Mouse (Mus musculus) mesoderm, embryonic 11.5 days (tissue): ENCODE measurements around the gene Vps13d.
A peak's percentile ranks its signal among the peaks of the same experiment; 100 is the strongest.

Experiments used
- DNase-seq: peaks from one replicate; pipeline ENCODE4 v3.0.0-alpha.2; 2012; ENCODE audit warnings: low read depth, low spot score

Vps13d gene

DNA sequence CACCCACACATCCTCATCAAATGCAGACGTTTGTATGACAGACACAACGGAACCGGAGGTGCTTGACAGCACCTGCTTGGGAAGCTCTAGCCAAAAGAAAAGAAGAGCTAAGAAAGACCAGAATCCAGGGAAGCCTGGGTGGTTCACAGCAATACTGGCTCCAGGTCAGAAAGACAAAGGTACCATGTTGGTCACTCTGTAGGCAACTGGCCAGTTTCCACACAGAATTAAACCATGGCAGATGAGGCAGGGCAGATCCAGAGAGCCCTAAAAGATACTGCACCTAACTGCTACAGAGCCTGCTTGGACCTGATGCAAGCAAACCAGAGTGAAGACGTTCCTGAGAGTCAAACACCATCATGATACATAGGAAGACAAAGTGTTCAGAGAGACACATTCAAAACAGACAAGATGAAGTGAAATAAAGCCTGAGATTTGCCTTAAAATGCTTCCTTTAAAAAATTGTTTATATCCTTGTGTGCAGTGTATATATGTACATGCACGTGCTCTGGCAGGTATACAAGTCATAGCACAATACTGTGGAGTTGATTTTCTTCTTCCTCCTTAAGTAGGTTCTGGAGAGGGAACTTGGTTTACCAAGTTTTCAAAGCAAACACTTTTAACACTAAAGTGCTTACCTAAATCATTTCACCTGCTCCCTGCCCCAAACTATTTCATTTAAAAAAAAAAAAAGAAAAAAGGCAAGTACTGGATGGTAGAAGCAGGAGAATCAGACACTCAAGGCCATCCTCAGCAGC is 44.3 kb downstream of the Vps13d start:
- DNase-seq = no peak

DNA sequence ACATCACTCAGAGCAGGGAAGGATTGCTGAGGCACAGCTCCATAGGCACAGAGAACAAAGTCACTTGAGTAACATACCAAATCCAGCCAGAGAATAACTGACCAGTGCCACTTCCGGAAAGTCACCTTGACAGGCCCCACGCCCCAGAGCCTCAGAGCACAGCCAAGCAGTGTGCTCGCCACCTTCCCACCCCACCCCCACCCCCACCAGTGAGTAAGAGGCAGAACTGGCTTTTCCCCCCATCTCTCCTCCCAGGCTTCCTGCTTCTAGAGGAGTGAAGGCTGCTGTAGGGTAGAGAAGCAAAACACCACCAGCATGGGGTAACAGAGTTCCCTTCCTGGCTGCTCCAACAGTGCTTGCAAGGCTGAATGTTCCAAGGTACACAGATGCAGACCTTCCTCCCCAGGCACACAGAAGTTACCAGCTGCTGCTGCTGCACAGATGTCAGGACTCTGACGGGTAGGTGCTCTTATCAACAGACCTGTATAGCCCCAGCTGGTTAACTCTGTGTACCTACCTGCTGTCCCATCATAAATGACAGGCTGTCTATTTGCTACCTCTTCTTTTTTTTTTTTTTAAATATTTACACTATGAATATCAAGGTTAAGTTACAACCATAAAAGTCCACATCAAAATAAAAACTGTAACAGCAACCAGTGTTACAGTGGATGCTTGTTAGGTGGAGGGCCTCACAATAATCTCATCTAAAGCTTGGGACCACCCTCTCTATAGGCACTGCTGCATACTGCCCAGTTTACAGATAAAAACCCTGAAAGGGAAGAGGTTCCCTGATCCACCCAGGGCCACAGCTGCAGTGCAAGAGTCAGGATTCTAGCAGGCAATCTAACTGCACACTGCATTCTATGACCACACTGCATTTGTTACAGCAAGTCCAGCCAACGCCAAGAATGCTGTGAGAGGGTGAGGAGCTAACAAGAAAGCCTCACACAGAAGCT is 47.5 kb downstream of the Vps13d start:
- DNase-seq = no peak

DNA sequence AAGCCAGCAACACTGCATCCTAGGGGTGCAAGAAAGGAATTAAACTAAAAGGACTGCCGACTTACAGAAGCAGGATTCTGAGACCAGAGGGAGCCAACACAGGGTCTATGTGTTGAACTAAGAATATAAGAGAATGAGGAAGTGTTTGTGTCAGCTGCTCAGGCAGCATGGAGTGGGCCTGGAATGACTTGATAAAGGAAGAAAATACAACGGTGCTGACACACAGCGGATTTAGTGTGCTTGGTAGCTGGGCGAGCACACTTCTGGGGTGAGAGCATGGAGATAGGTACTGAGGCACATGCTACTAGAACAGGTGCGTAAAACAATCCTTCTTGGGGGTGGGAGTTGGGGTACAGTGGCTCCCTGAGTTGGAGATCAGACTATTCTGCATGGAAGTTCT is 51.3 kb downstream of the Vps13d start:
- no peak for DNase-seq

DNA sequence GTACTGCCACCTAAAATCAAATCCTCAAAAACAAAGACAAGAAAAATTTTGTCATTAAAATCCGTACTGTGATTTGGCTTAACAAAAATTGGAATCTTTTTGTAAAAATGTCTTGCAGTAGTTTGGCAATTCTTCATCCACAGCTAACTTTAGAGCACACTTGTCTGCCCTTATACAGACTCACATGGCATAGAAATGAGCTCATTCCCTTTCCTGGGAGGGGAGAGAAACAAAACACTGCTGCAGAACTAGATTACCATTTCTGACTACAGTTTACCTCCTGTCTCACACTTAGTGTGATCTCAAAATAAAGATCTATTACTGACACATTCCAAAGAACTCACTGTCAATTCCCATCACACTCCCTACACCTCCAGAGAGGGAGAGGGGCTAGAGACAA is 58.1 kb downstream of the Vps13d start:
- no peak for DNase-seq

DNA sequence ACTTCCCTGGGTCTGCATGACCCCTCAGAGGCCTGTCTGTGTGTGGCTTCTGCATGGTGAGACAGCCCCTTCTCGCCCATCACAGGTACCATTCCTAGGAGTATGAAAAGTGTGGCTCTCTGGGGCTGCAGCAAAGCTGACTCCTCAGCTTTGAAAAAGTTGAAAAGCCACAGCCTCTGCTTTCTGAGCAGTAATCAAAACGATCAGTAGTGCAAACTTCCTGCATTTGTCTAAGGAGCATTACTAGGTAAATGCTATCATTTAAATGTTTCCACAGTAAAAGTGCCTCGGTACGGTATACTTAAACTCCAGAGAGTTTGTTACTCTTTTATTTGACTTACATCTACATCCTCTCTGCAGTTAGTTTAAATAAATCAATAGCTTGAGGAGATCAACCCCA is 59.3 kb downstream of the Vps13d start:
- no peak for DNase-seq

DNA sequence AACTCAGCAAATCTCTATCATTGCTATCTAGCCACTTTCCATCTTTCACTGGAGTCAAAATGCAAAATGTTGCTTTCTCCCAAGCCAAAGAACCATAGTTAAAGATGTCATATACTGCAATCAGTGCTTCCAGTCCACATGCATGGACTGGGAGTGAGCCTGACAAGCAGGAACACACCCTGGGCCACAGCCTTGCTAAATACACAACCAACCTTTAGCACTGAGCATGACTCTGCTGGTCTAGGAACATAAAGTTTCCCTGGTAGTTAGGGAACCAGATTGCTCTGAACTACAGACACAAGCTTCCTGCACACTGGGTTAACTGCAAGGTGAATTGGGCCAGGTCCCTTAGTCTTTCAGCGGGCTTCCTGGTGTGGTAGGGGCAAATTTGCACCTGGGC is 64.0 kb downstream of the Vps13d start:
- no peak for DNase-seq

DNA sequence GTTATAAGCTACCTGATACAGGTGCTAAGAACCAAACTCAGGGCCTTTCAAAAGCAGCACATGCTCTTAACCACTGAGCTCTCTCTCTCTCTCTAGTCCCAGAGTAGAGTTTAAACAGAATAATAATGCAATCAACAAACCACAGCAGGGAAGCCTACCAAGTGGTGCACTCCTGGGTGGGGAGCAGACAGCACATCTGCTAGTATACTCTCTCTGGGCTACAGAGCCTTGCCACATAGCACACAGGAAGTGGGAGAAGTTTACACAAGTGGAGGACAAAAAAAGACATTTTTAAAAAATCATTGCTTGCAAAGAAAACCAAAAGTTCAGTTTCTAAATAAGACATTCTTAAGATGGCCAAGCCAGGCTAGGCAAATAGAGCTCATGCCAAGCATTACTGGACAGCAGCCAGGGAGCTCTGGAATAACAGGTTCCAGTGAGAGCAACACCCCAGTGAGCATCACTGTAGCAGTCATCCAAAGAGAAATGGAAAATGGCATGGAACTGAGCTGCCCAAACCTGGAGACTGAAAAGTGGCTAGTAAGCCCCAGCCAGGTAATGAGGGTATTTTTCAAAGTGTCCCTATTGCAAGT is 64.8 kb downstream of the Vps13d start:
- no peak for DNase-seq

DNA sequence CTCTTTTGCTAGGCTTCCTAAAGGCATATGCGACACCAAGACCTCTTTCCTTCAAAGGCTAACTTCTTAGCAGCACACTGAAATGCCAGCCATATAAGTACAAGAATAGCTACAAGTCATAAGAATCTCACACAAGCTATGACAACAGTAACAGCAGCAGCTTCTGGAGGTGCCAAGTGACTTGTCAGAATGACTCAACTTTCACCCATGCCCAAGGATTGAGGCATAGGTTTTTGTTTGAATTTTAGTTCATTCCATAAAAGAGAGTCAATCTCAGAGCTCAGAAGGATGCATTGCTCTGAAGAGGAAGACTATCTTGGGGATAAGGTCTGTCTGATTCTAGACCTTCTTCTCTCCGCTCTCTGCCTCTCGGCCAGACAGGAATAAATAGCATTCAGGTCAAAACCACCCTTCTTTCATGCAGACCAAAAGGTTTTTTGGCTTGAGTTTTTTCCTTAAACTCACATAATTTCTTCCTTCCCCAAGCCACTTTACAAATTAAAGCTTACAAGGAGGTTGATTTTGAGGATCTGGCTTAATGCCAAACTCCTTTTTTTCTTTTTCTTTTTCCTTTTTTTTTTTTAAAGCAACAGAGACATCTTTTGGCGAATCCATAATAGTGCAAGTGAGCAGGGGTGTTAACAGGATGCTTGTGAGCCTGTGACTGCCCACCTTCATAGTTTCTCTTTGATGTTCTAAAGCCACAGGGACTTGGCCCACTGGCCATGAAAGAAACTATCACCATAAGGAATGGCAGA is 69.2 kb downstream of the Vps13d start:
- no peak for DNase-seq

DNA sequence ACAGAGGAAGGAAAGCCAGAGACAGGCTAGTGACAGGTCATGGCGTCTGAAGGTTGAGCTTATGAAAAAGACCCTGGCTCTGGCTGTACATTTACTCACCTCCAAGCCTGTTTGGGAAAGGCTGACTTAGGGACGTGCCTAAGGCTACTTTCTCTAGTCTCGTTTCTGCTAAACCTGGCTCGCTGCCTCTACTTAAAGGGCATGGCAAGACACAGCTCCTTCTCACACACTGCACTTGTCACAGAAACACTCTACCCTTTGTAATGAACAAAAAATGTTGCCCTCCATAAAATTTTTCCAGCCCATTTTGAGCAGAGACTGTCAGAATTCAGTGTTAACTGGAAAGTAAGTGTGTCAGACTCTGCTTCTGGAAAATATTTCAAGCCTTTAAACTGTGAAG is 70.4 kb downstream of the Vps13d start:
- DNase-seq = no peak

DNA sequence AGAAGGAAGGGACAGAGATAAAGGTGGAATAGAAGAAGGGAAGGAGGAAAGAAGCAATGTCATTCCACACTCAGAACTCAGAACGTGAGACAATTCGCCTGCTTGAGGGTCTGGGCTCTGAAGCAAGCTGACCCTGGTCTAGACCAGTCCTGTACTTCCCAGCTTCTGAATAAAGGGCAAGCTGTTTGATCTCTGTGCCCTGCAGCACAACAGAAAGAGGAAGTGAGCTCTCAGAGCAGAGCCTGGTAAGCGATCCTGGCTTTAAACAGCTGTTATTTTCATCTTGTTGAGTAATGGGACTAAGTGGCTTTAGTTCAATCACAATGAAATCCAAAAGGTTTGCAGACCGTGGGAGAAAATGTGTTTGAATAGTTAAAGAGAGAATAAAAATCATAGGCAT is 83.2 kb downstream of the Vps13d start:
- peak; percentile 40 for DNase-seq

DNA sequence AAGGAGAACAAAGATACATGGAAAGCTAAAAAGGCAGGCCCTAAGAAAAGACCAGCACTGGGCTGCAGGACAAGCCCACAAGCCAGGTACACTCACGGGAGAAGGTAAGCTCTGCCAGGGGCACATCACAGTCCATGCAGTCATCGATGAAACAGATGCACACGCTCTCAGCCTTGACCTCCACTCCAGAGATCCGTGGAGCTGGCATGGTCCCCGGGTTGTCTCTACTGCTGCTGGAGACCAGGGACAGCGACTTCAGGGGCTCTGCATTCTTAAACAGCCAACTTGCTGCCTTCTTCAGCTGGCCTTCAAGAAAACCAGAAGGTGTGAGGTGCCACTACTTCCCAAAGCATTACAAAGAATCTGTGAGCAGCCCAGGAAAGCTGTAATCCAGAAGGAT is 84.1 kb downstream of the Vps13d start:
- DNase-seq = no peak

DNA sequence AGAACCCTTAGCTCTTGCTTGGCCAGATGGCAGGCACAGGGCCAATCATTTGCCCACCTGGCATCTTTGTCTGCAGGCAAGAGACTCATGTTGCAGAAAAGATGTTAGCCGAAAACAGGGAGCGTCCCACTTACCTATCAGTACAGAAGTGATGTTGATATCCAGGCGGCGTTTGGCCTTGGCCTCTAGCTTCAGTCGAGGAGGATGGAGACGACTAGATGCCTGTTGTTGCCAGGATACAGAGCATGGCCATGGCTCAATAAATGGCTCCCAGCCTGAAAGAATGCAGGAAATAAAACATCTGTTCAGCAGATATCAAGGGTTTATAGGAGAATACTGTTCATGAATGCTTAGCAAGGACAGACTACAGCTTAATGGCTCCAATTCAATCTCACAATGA is 88.0 kb downstream of the Vps13d start:
- DNase-seq = no peak

DNA sequence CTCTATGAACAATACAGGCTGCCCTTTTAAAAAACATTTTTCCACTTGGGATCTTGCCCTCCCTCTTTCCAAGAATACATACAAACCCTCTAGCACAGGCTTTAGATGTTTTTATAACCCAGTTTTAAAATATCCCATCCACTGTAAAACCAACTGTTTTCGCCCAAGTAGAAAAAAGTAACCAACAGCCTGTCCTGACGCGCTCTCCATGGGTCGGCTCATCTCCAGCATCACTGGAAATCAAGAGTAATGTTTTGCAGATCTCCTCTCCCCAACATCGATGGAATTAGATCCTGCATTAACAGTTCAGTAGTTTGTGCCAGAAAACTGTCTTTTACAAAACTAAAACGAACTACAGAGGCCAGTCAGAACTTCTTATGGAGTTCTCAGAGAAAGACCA is 89.5 kb downstream of the Vps13d start:
- no peak for DNase-seq

DNA sequence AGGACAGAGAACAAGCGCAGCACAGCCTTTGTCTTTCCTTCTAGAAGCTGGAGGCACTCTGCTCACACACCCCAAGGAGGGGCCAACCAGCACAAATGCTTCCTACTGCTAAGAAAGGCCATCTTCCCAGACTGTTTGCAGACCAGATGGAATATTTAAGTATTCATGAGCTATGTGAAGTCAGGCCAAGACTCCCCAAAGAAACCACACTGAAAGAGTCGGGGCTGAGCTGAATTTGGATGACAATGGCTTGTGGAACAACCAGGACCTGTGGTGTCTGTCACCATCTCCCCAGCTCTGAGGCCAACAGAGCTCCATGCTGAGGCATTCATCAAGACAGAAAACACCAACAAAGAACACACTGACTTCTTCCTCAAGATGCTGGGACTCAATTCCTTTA is 89.9 kb downstream of the Vps13d start:
- peak; percentile 20 for DNase-seq

DNA sequence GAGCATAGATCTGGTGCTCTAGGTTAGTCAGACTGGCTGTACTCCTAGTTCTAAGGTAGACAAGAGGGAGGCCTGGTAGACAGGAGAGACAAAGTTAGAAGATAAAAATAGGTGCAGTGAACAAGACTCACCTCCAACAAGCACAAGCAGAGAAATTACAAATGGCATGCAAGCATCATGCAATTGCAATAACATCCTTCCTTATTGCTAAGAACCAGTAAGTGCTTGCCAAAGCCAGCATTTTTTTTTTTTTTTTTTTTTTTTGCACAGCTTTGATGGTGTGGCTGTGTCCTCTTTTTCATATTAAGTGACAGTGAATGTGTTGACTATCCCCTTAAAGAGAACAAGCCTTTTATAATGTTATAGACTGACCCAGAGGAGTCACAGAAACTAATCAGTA is 91.2 kb downstream of the Vps13d start:
- no peak for DNase-seq

DNA sequence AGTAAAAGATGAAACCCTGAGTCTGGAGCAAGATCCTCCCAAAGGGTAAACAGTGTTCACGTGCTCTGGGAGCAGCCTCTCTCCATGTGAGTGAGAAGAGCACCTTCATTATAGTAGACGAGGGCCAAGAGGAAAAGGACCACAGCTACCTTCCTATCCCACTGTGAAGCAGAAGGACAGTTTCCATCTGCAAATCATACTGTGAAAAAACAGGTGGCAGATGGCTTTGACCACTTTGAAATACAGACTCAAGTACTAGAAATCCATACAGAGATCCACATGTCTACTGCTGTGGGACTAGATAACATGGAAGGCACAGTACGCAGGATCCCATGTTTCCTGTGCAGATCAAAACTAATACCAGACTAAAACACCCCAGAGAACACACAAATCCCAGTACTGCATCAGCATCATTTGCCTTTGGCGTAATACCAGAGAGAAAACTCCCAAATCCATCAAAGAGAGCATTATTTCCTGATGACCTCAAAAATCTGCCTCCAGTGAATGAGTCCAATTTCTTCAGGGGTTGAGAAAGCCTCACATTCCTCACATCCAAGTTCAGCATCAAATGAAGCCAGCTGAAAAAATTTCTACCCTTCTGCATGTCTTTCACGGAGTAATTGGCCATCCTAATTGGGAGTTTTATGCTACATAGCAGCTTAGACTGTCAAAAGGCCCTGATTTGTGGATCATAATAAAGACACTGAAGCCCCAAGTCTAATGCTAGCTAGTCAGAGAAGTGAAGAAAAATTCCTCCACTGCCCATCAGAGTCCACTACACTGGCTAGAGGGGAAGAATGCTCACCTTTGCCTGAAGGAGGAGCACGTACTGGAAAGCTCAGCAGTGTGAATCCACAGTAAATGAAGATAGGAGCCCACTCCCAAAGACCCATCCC is 92.7 kb downstream of the Vps13d start:
- no peak for DNase-seq

DNA sequence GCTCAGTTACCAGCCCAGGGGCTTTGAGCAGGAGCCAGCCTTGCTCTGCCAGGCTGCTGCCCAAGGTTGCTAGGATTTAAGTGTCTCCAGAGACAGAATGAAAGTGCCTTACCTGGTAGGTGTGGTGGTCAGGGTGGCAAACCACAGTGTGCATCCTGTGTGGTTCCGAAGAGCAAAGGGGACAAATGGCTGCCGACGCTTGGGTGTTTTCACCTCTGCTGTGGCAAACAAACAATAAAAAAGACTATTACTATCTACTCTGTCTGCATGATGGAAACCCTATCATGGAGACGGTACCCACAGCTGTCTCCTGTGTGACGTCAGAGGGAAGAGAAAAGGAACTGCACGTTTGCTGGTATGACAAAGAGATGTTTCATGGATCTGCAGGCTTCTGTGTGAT is 95.0 kb downstream of the Vps13d start:
- DNase-seq = no peak

DNA sequence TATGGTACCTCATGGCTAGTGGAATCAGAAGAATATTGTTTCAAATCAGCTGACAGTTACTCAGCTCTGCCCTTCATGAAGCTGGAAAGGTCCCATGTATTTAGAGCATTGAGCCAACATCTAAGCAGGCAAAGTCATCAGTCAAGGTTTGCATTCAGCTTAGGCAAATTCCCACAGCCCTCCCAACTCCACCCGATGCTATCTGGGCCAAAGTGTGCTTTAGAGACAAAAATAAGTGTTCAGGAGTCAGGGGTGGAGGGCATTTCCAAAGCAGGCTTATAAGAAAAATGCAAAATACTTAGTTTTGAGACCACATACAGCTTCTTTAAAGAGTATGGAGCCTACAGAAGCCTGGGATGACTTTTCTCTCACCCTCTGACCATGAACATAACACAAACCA is 95.5 kb downstream of the Vps13d start:
- DNase-seq = no peak

DNA sequence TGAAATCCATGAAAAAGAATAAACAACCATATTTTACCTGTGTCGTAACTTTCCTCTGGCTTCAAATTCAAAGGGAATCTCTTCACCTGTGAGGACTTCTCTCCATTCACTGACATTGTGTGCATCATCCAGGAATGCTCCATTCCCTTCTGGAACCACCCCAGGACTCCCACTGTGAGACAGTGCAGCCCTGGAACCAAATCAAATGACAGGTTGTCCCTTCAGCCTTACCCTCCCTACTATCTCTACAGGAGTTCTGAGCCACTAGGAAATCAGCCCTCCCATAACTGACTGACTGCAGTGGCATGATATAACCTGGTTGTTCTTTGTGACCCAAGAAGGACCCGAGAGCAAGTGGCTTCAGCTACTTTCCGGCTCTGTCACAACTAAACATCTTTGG is 96.8 kb downstream of the Vps13d start:
- no peak for DNase-seq

DNA sequence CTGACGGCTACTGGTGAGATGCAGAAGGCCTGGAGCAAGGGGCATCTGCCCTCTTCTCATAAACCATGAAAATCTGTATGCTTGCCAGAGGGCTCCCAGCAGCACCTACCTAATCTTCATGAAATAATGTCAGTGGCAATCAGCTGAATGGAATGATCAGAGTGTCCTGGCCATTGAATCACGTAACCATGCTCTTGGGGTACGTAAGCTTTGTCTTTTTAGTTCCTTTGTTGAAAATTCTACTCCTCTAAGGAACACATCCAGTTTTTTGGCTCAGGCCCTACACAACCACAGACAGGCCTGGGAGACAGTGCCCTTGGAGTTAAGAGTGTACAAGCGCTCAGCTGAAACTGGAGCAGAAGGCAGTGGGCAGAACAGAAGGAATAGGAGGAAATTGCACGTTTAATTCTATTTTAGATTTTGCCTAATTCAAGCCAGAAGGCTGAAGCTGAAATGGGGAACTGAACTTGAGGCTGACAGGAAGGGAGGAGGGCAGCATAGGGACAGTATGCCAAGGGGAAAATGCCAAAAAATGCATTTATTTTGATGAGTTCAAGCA is 98.2 kb downstream of the Vps13d start:
- DNase-seq = no peak

DNA sequence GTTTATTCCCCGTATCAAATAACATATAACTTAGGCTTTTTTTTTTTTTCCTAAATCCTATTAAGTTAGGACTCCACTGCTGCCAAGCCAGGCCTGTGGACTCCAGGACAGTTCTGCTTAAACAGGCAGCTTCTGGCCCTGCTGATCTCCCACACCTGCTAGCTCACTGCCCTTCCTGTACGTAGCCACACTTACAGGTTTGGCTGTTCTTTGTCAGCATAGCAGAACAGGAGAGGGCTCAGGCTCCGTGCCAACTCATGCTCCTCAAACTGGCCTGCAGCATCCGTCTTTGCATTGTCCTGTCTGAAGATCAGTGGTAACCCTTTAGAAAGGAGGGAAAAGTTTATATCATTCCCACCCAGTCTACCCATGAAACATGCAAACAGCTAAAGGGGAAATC is 108.3 kb downstream of the Vps13d start:
- no peak for DNase-seq
